7 mouse cellular contexts compared by ENCODE assay signal in the genomic region with DNA sequence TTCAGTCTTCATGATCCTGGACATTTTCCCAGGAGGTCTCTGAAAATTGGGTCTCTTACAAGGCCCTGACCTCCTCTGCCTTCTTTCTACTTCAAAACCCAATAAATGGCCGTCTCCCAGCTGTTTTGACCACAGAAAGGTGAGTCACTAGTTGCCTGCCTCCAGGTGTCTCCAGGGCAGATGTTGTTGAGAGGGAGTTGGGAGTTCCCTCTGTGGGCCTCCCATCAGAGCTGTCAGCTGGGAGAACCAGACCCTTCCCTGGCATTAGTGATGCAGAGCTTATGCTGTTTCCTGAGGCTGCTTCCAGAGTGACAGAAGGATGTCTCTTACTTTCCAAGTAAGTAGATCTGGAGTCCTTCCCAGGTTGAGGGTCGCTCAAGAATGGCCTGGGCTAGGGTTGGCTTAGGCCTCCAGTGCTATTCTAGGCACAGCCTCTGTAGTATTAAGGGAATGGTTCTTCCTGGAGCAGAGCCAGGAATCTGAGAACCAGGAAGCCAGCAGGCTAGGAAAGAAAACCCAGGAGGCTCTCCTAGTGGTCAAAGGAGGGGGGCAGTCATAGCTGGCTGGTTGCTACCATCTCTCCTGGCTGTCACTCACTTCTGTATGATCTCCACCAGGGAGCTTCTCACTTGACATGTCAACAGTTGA. TPM values are rescaled to one million over a fixed set of nuclear protein-coding genes. Genes with fewer than 3 reads are reported as not detected.
A peak's percentile ranks its signal among the peaks of the same experiment; 100 is the strongest.
DNase-seq lines count a peak whose midpoint lies in the region; ATAC-seq and TF ChIP-seq lines count a peak whose summit lies in the region.

No protein-coding gene starts in this region.

- no peak for TF ChIP-seq CTCF in E14TG2a.4 (conservative IDR thresholded peaks at IDR 0.05; ENCODE audit: low read length)

- no peaks in the 10 kb centered on the region for H3K9me3 ChIP-seq in E14TG2a.4 (ENCODE audit: low read length)
- no peaks in the 10 kb centered on the region for H3K9me3 ChIP-seq in forebrain, embryonic 14.5 days (replicated peaks; ENCODE audit: control insufficient read depth, low read length)
- H3K9me3 ChIP-seq in limb, embryonic 12.5 days = no peaks in the 10 kb centered on the region

- 78% methylated on average over 2 of the region's 2 CpGs for WGBS in forebrain, embryonic 14.5 days
- whole genome bisulfite sequencing in limb, embryonic 12.5 days = 73% methylated on average over 2 of the region's 2 CpGs

- peaks cover 12% of the 10 kb centered on the region for H3K79me2 ChIP-seq in myocyte (ENCODE audit: control insufficient read depth, insufficient read depth)

- 0 out of 2 replicates have a peak overlapping the region, but pooled peaks have one; percentile 35 for H3K27ac ChIP-seq in forebrain, embryonic 14.5 days (ENCODE audit: low read depth, low read length)
- no peak overlapping the region for H3K27ac ChIP-seq in limb, embryonic 12.5 days

- DNase-seq in adrenal gland, postnatal 10 days = peak; percentile 72
- DNase-seq in forebrain, embryonic 14.5 days (ENCODE audit: low spot score) = no peak
- peak; percentile 79 for DNase-seq in heart, postnatal 4 days
- DNase-seq in embryo, embryonic 11 days = no peak

- H3K4me2 ChIP-seq in forebrain, embryonic 14.5 days (ENCODE audit: low read length) = peak overlapping the region; percentile 84
- peak overlapping the region; percentile 85 for H3K4me2 ChIP-seq in limb, embryonic 12.5 days
- H3K4me2 ChIP-seq in myocyte (ENCODE audit: low read depth) = peak overlapping the region; percentile 85

- peak overlapping the region; percentile 77 for H3ac ChIP-seq in myocyte (ENCODE audit: control insufficient read depth, insufficient read length)

- no peak for TF ChIP-seq POLR2A in myocyte (IDR thresholded peaks at IDR 0.05; ENCODE audit: insufficient read length, low read depth)

- H3K36me3 ChIP-seq in E14TG2a.4 (ENCODE audit: insufficient read depth, low read length) (no peaks in the 10 kb centered on the region), myocyte (ENCODE audit: control insufficient read depth, insufficient read depth) (no peaks in the 10 kb centered on the region)
- peaks cover 27% of the 10 kb centered on the region for H3K36me3 ChIP-seq in forebrain, embryonic 14.5 days (ENCODE audit: control insufficient read depth, insufficient read depth, low read length)
- peaks cover 25% of the 10 kb centered on the region for H3K36me3 ChIP-seq in limb, embryonic 12.5 days

- peaks cover 47% of the 10 kb centered on the region for H3K4me1 ChIP-seq in E14TG2a.4 (replicated peaks; ENCODE audit: low read depth, low read length)
- peaks cover 24% of the 10 kb centered on the region for H3K4me1 ChIP-seq in forebrain, embryonic 14.5 days (ENCODE audit: control insufficient read depth, insufficient read depth, low read length)
- H3K4me1 ChIP-seq in limb, embryonic 12.5 days (replicated peaks) = peaks cover 36% of the 10 kb centered on the region

- 0 out of 2 replicates have a peak overlapping the region, but pooled peaks have one; percentile 94 for H3K4me3 ChIP-seq in E14TG2a.4 (replicated peaks; ENCODE audit: low read length)
- peak overlapping the region; percentile 73 for H3K4me3 ChIP-seq in forebrain, embryonic 14.5 days (ENCODE audit: low read depth, low read length)
- H3K4me3 ChIP-seq in limb, embryonic 12.5 days (replicated peaks) = peak overlapping the region; percentile 82
- H3K4me3 ChIP-seq in myocyte = peak overlapping the region; percentile 57

- ATAC-seq in forebrain, embryonic 14.5 days = no peak
- no peak for ATAC-seq in limb, embryonic 12.5 days (ENCODE audit: insufficient number of reproducible peaks, insufficient read depth, low FRiP score, low TSS enrichment, low read depth)

- peaks cover 53% of the 10 kb centered on the region for H3K27me3 ChIP-seq in E14TG2a.4 (ENCODE audit: insufficient read depth, low read length)
- H3K27me3 ChIP-seq in forebrain, embryonic 14.5 days (replicated peaks; ENCODE audit: control insufficient read depth, insufficient read depth, low read length) = no peaks in the 10 kb centered on the region
- H3K27me3 ChIP-seq in limb, embryonic 12.5 days = peaks cover 39% of the 10 kb centered on the region
- peaks cover 3% of the 10 kb centered on the region for H3K27me3 ChIP-seq in myocyte (ENCODE audit: control insufficient read depth, insufficient read depth, insufficient read length)

- peak overlapping the region; percentile 33 for H3K9ac ChIP-seq in forebrain, embryonic 14.5 days (ENCODE audit: low read length)
- H3K9ac ChIP-seq in limb, embryonic 12.5 days (replicated peaks) = no peak overlapping the region

TF ChIP-seq in myocyte, 11 proteins besides CTCF, POLR2A, EP300 and RAD21:
- TF ChIP-seq POLR2AphosphoS2 (IDR thresholded peaks at IDR 0.05; ENCODE audit: insufficient read length, low read depth) = no peak
- TF ChIP-seq REST (IDR thresholded peaks at IDR 0.05; ENCODE audit: insufficient read depth, insufficient read length) = no peak
- no peak for TF ChIP-seq E2F4 (IDR thresholded peaks at IDR 0.05; ENCODE audit: insufficient read depth)
- no peak for TF ChIP-seq SRF (IDR thresholded peaks at IDR 0.05; ENCODE audit: control insufficient read depth, insufficient read length, low read depth)
- no peak for TF ChIP-seq USF1 (IDR thresholded peaks at IDR 0.05; ENCODE audit: low read depth)
- TF ChIP-seq MYOD1 (IDR thresholded peaks at IDR 0.05; ENCODE audit: control insufficient read depth in 1 of 3, insufficient read length in 2 of 3, low read depth in 2 of 3) = no peak
- no peak for TF ChIP-seq MAX (IDR thresholded peaks at IDR 0.05; ENCODE audit: low read depth)
- TF ChIP-seq CEBPB (IDR thresholded peaks at IDR 0.05; ENCODE audit: insufficient read depth, poor library complexity, severe bottlenecking) = no peak
- TF ChIP-seq TCF3 (IDR thresholded peaks at IDR 0.05; ENCODE audit: insufficient read length, low read depth) = no peak
- no peak for TF ChIP-seq TCF12 (IDR thresholded peaks at IDR 0.05; ENCODE audit: insufficient read depth, poor library complexity, severe bottlenecking)
- no peak for TF ChIP-seq MYOG (IDR thresholded peaks at IDR 0.05; ENCODE audit: control insufficient read depth in 1 of 3, insufficient read depth in 1 of 3, insufficient read length in 2 of 3, low read depth in 2 of 3)

RNA-seq across cellular contexts. Expression of gene Trp53inp2, which starts 2.1 kb away (rescaled TPM):
- total RNA-seq in adrenal gland, postnatal 10 days (2021) = 100 to 1,000 TPM; 234 to 237 TPM
- polyA plus RNA-seq in forebrain, embryonic 14.5 days (2014; fragmentation: Nextera tagmentation; extraction: Ambion mirVana) = 57.7 and 72.6 TPM in 2 replicates
- 100 to 1,000 TPM; 491 to 511 TPM for total RNA-seq in heart, postnatal 4 days (2021)
- 16.2 and 21.2 TPM in 2 replicates for polyA plus RNA-seq in limb, embryonic 12.5 days (2016; fragmentation: Nextera tagmentation; extraction: Ambion mirVana)
- polyA plus RNA-seq in myocyte (2012; fragmentation: generic; extraction: Trizol) = 100 TPM

RNA-seq across cellular contexts. Expression of gene Pigu, which starts 25.7 kb away (rescaled TPM):
- 10 to 100 TPM; 28.5 to 33.5 TPM for total RNA-seq in adrenal gland, postnatal 10 days (2021)
- 63.6 and 70.8 TPM in 2 replicates for polyA plus RNA-seq in forebrain, embryonic 14.5 days (2014; fragmentation: Nextera tagmentation; extraction: Ambion mirVana)
- 10 to 100 TPM; 39.4 to 42.7 TPM for total RNA-seq in heart, postnatal 4 days (2021)
- polyA plus RNA-seq in limb, embryonic 12.5 days (2016; fragmentation: Nextera tagmentation; extraction: Ambion mirVana) = 41.0 and 47.0 TPM in 2 replicates
- polyA plus RNA-seq in myocyte (2012; fragmentation: generic; extraction: Trizol) = 27.0 TPM

Comparison
In these comparisons a context has a peak if more than half of its experiments do, and no peak if none do; other contexts are left out.
1. DNase-seq: peak in adrenal gland, postnatal 10 days (single experiment) and heart, postnatal 4 days (single experiment); none in forebrain, embryonic 14.5 days (single experiment) and embryo, embryonic 11 days (single experiment).
2. Peak in every context shown above with its lines, with median percentiles within 50 percentile points of each other: H3K4me3 ChIP-seq and H3K4me2 ChIP-seq.